Mouse (Mus musculus) forebrain, embryonic 16.5 days (tissue): Measurements from ENCODE around the gene Cep164. TPM values are rescaled to one million over a fixed set of nuclear protein-coding genes. Genes with fewer than 3 reads are reported as not detected.
"Not testable (repeated sequence)": the region's sequence is repeated elsewhere in the genome, so short reads cannot be mapped to it uniquely, and the experiment has no call there.

ENCODE experiments used
- ATAC-seq: fragments of 200-750 bp; cut with Nextera tagmentation; 2 replicates; pipeline ENCODE4 v1.8.0; 2017; ENCODE audit warnings: mild to moderate bottlenecking, moderate library complexity
- H3K27ac ChIP-seq: fragments of 300-500 bp; sonication (generic); 2 replicates; pipeline ENCODE4 v1.5.1; 2014; ENCODE audit warnings: low read length, control low read depth
- H3K27me3 ChIP-seq: fragments of 300-500 bp; sonication (generic); replicated peaks from 2 replicates; pipeline ENCODE4 v1.6.1; 2014; ENCODE audit warnings: low read length; ENCODE audit not compliant: control insufficient read depth, insufficient read depth
- H3K36me3 ChIP-seq: fragments of 300-500 bp; sonication (generic); 2 replicates; pipeline ENCODE4 v1.6.1; 2014; ENCODE audit not compliant: control insufficient read depth, insufficient read depth
- H3K4me1 ChIP-seq: fragments of 300-500 bp; sonication (generic); replicated peaks from 2 replicates; pipeline ENCODE4 v1.6.1; 2014; ENCODE audit warnings: low read length; ENCODE audit not compliant: control insufficient read depth, insufficient read depth
- H3K4me2 ChIP-seq: fragments of 300-500 bp; sonication (generic); 2 replicates; pipeline ENCODE4 v1.6.1; 2014; ENCODE audit warnings: mild to moderate bottlenecking, low read length, control low read depth
- H3K4me3 ChIP-seq: fragments of 300-500 bp; sonication (generic); replicated peaks from 2 replicates; pipeline ENCODE4 v1.5.1; 2014; ENCODE audit warnings: mild to moderate bottlenecking, low read length, control low read depth
- H3K9ac ChIP-seq: fragments of 300-500 bp; sonication (generic); replicated peaks from 2 replicates; pipeline ENCODE4 v1.6.1; 2014; ENCODE audit warnings: low read depth, low read length, control low read depth
- H3K9me3 ChIP-seq: fragments of 300-500 bp; sonication (generic); 2 replicates; pipeline ENCODE4 v1.6.1; 2016; ENCODE audit warnings: low read length; ENCODE audit not compliant: control insufficient read depth
- WGBS: fragments of 180-500 bp; shearing (Covaris S2); extraction: QIAGEN DNeasy Blood & Tissue Kit; methylation state at CpG from one replicate; pipeline ENCODE4 v1.1.7; 2014; 5-methylcytosine and 5-hydroxymethylcytosine counted together
- polyA plus RNA-seq: library from polyadenylated mRNA; unstranded; fragments of >200 nt; fragmentation: Nextera tagmentation; extraction: Ambion mirVana; gene quantifications from 2 replicates; pipeline ENCODE4 v1.2.1, GENCODE M21; 2015

Gene Cep164
- polyA plus RNA-seq, 1 experiment from 2014 or later: 17.9 TPM

DNA sequence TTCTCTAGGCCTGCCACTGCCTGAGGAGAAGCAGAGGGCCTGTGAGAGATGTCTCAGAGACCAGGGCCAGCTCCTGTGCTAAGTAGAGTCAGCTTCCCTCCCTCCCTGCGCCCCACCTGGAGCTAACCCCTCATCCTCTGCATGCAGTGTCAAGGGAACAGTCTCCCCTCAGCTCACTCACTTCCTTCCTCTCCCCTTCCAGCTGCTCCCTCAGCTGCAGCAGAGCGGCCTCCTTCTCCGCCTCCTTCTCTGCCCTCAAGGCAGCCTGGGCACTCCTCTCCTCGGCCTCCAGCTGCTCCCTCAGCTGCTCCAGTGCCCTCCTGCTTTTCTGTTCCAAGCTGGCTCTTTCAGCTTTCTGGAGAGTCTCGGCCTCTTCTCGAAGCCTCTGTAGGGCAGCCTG is 49.3 kb downstream of the Cep164 start:
- peaks cover 7% of the 10 kb centered on the region for H3K4me1 ChIP-seq
- H3K9ac ChIP-seq: no peak overlapping the region
- H3K27ac ChIP-seq: no peak overlapping the region
- no peak overlapping the region for H3K4me2 ChIP-seq
- H3K4me3 ChIP-seq: no peak overlapping the region
- peaks cover 4% of the 10 kb centered on the region; the same call in 1 of the 2 replicates for H3K36me3 ChIP-seq
- H3K27me3 ChIP-seq: no peaks in the 10 kb centered on the region
- no peak for ATAC-seq
- no peaks in the 10 kb centered on the region for H3K9me3 ChIP-seq
- WGBS: 81% methylated on average over 6 of the region's 6 CpGs

DNA sequence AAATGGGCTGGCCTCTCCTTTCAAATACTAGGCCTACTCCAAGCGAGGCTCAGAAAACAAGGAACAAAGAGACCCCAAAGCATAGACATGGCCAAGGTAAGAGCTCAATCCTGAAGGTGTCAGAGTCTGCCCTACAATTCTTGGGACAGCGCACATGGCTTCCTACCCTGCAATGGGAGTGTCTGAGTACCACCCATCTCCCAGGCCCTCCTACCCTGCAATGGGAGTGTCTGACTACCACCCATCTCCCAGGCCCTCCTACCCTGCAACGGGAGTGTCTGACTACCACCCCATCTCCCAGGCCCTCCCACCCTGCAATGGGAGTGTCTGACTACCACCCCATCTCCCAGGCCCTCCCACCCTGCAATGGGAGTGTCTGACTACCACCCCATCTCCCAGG is 52.3 kb downstream of the Cep164 start:
- not testable (repeated sequence) for H3K36me3 ChIP-seq, H3K27ac ChIP-seq, H3K9me3 ChIP-seq, H3K9ac ChIP-seq, H3K4me2 ChIP-seq, H3K4me3 ChIP-seq, H3K27me3 ChIP-seq, H3K4me1 ChIP-seq, ATAC-seq
- WGBS: 85% methylated on average over 3 of the region's 3 CpGs

GRCm38 (mm10) chr9:45774088-45774487 is 54.4 kb downstream of the Cep164 start:
- H3K9ac ChIP-seq: no peak overlapping the region
- ATAC-seq: no peak
- no peak overlapping the region for H3K27ac ChIP-seq
- no peaks in the 10 kb centered on the region for H3K4me1 ChIP-seq
- peaks cover 9% of the 10 kb centered on the region; the same call in 1 of the 2 replicates for H3K36me3 ChIP-seq
- H3K9me3 ChIP-seq: no peaks in the 10 kb centered on the region
- no peak overlapping the region for H3K4me3 ChIP-seq
- H3K27me3 ChIP-seq: no peaks in the 10 kb centered on the region
- H3K4me2 ChIP-seq: no peak overlapping the region
- 89% methylated on average over 6 of the region's 6 CpGs for WGBS

- no peak overlapping the region for H3K4me3 ChIP-seq
- H3K9ac ChIP-seq: no peak overlapping the region
- H3K4me1 ChIP-seq: no peaks in the 10 kb centered on the region
- H3K36me3 ChIP-seq: peaks cover 9% of the 10 kb centered on the region; the same call in 1 of the 2 replicates
- WGBS: 94% methylated on average over 5 of the region's 5 CpGs
- no peak for ATAC-seq
- no peak overlapping the region for H3K4me2 ChIP-seq
- no peaks in the 10 kb centered on the region for H3K9me3 ChIP-seq
- H3K27me3 ChIP-seq: no peaks in the 10 kb centered on the region
- no peak overlapping the region for H3K27ac ChIP-seq
Observed at GRCm38 (mm10) chr9:45769596-45769995, 58.9 kb downstream of the Cep164 start.

DNA sequence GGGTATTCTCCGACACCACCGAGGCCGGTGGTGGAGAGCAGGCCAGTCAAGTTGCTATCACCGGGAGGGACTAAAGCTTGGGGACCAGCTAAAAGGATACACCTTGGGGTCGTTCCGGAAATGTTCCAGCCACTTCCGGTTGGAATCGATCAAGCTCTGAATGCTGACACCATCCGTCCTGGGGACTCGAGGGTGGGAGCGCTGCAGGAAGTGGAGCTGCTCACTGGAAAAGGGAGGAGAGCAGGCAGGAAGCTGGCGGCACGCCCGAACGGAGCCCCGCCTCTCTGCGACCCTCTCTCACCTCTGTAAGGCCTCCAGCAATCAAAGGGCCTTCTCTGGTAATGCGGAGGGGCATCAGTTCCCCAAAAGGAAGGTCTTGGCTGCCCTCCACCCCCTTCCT is 60.1 kb downstream of the Cep164 start:
- no peak overlapping the region for H3K4me2 ChIP-seq
- no peaks in the 10 kb centered on the region for H3K9me3 ChIP-seq
- H3K27me3 ChIP-seq: no peaks in the 10 kb centered on the region
- no peak overlapping the region for H3K9ac ChIP-seq
- no peak for ATAC-seq
- peaks cover 3% of the 10 kb centered on the region; the same call in 1 of the 2 replicates for H3K36me3 ChIP-seq
- H3K4me1 ChIP-seq: no peaks in the 10 kb centered on the region
- no peak overlapping the region for H3K27ac ChIP-seq
- WGBS: 85% methylated on average over 18 of the region's 18 CpGs
- no peak overlapping the region for H3K4me3 ChIP-seq

DNA sequence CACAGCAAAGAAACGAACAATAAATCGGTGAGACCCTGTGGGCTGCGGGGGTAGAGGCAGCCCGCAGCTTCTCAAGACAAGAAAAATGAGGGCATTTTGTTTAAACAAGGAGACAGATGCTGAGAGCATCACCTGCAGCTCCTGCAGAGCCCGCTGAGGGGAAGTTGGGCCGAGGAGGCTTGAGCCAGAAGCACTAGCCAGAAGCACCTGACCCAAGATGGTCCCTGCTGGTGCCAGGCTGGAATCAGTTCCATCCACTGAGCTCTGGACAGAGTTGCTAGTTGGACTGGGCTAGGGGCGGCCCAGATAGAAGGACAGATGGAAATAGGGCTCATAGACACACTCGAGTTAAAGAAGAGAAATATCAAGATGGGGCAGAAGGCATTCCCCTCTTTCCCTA is 61.3 kb downstream of the Cep164 start:
- no peaks in the 10 kb centered on the region for H3K27me3 ChIP-seq
- WGBS: 93% methylated on average over 8 of the region's 8 CpGs
- peaks cover 3% of the 10 kb centered on the region; the same call in 1 of the 2 replicates for H3K36me3 ChIP-seq
- H3K9me3 ChIP-seq: no peaks in the 10 kb centered on the region
- no peak overlapping the region for H3K27ac ChIP-seq
- no peak overlapping the region for H3K4me2 ChIP-seq
- H3K9ac ChIP-seq: no peak overlapping the region
- no peak overlapping the region for H3K4me3 ChIP-seq
- no peak for ATAC-seq
- no peaks in the 10 kb centered on the region for H3K4me1 ChIP-seq

- Histone ChIP-seq H3K4me3 (no peak overlapping the region), H3K27me3 (no peaks in the 10 kb centered on the region), H3K4me2 (no peak overlapping the region), H3K27ac (no peak overlapping the region), H3K4me1 (no peaks in the 10 kb centered on the region), H3K36me3 (peaks cover 3% of the 10 kb centered on the region; the same call in 1 of the 2 replicates), H3K9me3 (no peaks in the 10 kb centered on the region), H3K9ac (no peak overlapping the region)
- WGBS: 88% methylated on average over 6 of the region's 6 CpGs
- ATAC-seq: no peak
Observed at GRCm38 (mm10) chr9:45766195-45766594, 62.3 kb downstream of the Cep164 start.

DNA sequence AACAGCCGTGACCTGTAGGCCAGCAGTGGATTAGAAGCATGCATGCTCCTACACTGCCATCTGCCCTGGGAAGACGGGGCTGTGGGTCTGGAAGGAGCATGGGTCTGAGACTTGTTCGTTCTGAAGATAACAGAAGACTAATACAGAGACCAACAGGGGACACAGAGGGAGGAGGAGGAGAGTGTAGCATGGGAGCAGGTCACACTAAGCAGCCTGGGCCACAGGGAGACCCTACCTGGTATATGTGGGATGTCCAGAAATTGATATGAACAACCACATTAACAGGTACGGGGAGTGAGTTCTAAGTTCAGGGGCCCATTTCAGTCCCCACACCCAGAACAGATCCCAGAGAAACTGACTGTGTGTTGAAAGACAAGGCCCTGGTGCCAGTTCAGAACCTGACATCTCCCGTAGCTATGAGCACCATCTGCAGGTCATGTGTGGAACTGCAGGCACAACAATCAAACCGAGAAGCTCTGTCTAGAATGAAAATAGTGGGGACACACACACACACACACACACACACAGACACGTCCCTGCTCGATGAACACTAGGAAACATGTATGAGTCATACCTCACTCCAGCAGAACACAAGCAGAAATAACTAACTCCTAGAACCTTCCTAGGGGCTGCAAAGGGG is 73.9 kb downstream of the Cep164 start:
- Histone ChIP-seq H3K36me3 (peaks cover 19% of the 10 kb centered on the region), H3K4me2 (no peak overlapping the region), H3K4me3 (no peak overlapping the region), H3K27ac (no peak overlapping the region), H3K9me3 (no peaks in the 10 kb centered on the region), H3K4me1 (no peaks in the 10 kb centered on the region), H3K9ac (no peak overlapping the region), H3K27me3 (no peaks in the 10 kb centered on the region)
- ATAC-seq: peak; percentile 72
- 30% methylated on average over 8 of the region's 8 CpGs for WGBS

GRCm38 (mm10) chr9:45749917-45750316 is 78.6 kb downstream of the Cep164 start:
- Histone ChIP-seq H3K4me2 (no peak overlapping the region), H3K27me3 (no peaks in the 10 kb centered on the region), H3K27ac (no peak overlapping the region), H3K9ac (no peak overlapping the region), H3K4me1 (no peaks in the 10 kb centered on the region; the same call in 1 of the 2 replicates), H3K36me3 (peaks cover 27% of the 10 kb centered on the region), H3K9me3 (no peaks in the 10 kb centered on the region), H3K4me3 (no peak overlapping the region)
- ATAC-seq: no peak
- 94% methylated on average over 4 of the region's 4 CpGs for WGBS

DNA sequence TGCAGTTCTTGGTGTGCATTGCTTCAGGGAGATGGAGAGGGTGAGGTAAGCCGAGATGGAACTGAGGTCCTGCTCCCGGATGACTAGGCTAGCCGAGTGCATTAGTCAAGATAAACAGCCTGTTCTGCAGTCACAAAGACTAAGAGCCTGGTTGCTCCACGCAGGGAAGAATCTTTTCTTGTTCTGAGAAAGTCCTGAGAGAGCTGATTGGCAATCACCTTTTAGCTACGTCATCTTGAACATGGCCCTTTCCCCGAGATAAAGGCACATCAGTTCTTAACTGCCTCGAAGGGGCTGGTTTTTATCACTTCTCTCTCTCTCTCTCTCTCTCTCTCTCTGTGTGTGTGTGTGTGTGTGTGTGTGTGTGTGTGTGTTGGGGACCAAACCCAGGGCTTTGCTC is 83.0 kb downstream of the Cep164 start:
- no peak overlapping the region for H3K4me2 ChIP-seq
- peaks cover 27% of the 10 kb centered on the region for H3K36me3 ChIP-seq
- H3K27me3 ChIP-seq: no peaks in the 10 kb centered on the region
- H3K4me3 ChIP-seq: no peak overlapping the region
- WGBS: 58% methylated on average over 7 of the region's 7 CpGs
- no peak for ATAC-seq
- no peak overlapping the region for H3K9ac ChIP-seq
- H3K4me1 ChIP-seq: peaks cover 1% of the 10 kb centered on the region; the same call in 1 of the 2 replicates
- H3K27ac ChIP-seq: no peak overlapping the region
- no peaks in the 10 kb centered on the region for H3K9me3 ChIP-seq
